Mouse (Mus musculus) cerebellum, adult 2 months (tissue): ENCODE measurements around the gene Grid1.

Experiments
- CTCF ChIP-seq: fragments of 200-500 bp; IDR thresholded peaks from 2 replicates; pipeline ENCODE4 v1.5.1; 2011; ENCODE audit warnings: low read depth, mild to moderate bottlenecking, control low read depth, low read length, moderate library complexity, borderline replicate concordance; ENCODE audit not compliant: insufficient read depth
- POLR2A ChIP-seq: fragments of 200-500 bp; IDR thresholded peaks from 2 replicates; pipeline ENCODE4 v1.6.1; 2011; ENCODE audit warnings: low read length, control low read depth, borderline replicate concordance; ENCODE audit not compliant: insufficient read depth

DNA sequence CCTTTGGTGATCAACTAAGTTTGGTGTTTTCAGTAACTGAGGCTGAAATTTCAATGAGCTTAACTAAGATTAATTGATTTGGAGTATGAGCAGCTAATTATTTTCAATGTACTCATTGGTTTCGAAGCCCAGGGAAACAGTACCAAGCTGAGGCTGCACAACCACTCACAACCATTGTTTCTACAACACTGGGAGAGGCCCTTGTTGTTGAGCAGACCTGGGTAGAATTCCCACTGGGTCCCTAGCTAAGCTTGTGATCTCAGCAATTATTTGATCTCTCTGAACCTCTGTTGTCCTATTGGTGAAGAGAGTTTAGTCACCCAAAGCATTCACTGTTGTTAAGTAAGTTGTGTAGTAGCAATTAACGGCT, 293.4 kb downstream of the Grid1 start:
- TF ChIP-seq CTCF (no peak), POLR2A (no peak)
